ENCODE assay signal across 35 mouse cellular contexts in the genomic region with DNA sequence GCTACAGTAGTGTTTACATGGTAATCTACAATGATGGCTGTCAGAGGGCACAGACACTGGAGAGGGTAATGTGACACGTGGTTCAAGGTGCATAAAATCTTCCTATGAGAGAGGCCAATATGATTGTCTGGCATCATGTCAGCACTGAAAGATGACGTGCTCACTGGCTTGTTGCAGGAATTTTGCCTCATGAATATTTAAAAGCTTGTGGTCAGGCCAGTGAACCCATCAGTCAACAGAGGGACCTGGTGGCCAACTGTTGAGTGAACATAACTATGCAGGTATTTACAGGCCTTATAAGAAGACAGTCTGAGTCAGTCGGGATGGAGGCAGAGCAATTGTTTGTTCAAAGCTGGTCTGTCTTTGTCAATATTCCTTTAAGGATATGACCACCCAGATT. TPM values are rescaled to one million over a fixed set of nuclear protein-coding genes. Genes with fewer than 3 reads are reported as not detected.
DNase-seq lines count a peak whose midpoint lies in the region; ATAC-seq lines count a peak whose summit lies in the region.
"Had no signal": no experiment of that assay in that cellular context is flagged by ENCODE, and none has a peak within 500 bp of the region (broad histone marks: within the 10 kb centered on the region; RNA-seq: fewer than 3 reads in every experiment).

No protein-coding gene starts in this region.

- ATAC-seq in kidney, embryonic 15.5 days (replicated peaks; ENCODE audit: low FRiP score), result no peak
- no peak for ATAC-seq in forebrain, embryonic 14.5 days
- ATAC-seq: activated CD4-positive, CD25-positive, alpha-beta regulatory T cell, adult 4 months; forebrain, embryonic 13.5 days; forebrain, postnatal 0 days; hindbrain, postnatal 0 days had no signal

- H3K27ac ChIP-seq in kidney, embryonic 15.5 days, result no peak overlapping the region
- H3K27ac ChIP-seq in forebrain, embryonic 14.5 days (ENCODE audit: low read depth, low read length), result no peak overlapping the region
- H3K27ac ChIP-seq: forebrain, embryonic 10.5 days; forebrain, embryonic 13.5 days; gastrocnemius, adult 2 months; hindbrain, embryonic 14.5 days; hindbrain, postnatal 0 days had no signal

- no peak overlapping the region for H3K9ac ChIP-seq in kidney, embryonic 15.5 days
- no peak overlapping the region for H3K9ac ChIP-seq in forebrain, embryonic 14.5 days (ENCODE audit: low read length)
- H3K9ac ChIP-seq: forebrain, embryonic 13.5 days; forebrain, postnatal 0 days; hindbrain, embryonic 14.5 days had no signal

- H3K27me3 ChIP-seq in kidney, embryonic 15.5 days, result no peaks in the 10 kb centered on the region
- H3K27me3 ChIP-seq in forebrain, embryonic 14.5 days (replicated peaks; ENCODE audit: control insufficient read depth, insufficient read depth, low read length), result no peaks in the 10 kb centered on the region
- H3K27me3 ChIP-seq: CH12.LX; forebrain, embryonic 13.5 days had no signal

- no peaks in the 10 kb centered on the region for H3K4me1 ChIP-seq in kidney, embryonic 15.5 days
- no peaks in the 10 kb centered on the region for H3K4me1 ChIP-seq in forebrain, embryonic 14.5 days (ENCODE audit: control insufficient read depth, insufficient read depth, low read length)
- H3K4me1 ChIP-seq: forebrain, embryonic 10.5 days; forebrain, embryonic 13.5 days had no signal

- no peaks in the 10 kb centered on the region for H3K9me3 ChIP-seq in kidney, embryonic 15.5 days (replicated peaks)
- no peaks in the 10 kb centered on the region for H3K9me3 ChIP-seq in forebrain, embryonic 14.5 days (replicated peaks; ENCODE audit: control insufficient read depth, low read length)
- H3K9me3 ChIP-seq: forebrain, embryonic 10.5 days; forebrain, embryonic 13.5 days; G1E had no signal

- WGBS in kidney, embryonic 15.5 days, result 63% methylated on average over 3 of the region's 3 CpGs
- WGBS in forebrain, embryonic 14.5 days, result 61% methylated on average over 3 of the region's 3 CpGs

- H3K36me3 ChIP-seq in kidney, embryonic 15.5 days, result no peaks in the 10 kb centered on the region
- no peaks in the 10 kb centered on the region for H3K36me3 ChIP-seq in forebrain, embryonic 14.5 days (ENCODE audit: control insufficient read depth, insufficient read depth, low read length)
- H3K36me3 ChIP-seq: forebrain, embryonic 10.5 days; G1E had no signal

- no peak overlapping the region for H3K4me3 ChIP-seq in kidney, embryonic 15.5 days (replicated peaks)
- no peak overlapping the region for H3K4me3 ChIP-seq in forebrain, embryonic 14.5 days (ENCODE audit: low read depth, low read length)
- H3K4me3 ChIP-seq: forebrain, embryonic 10.5 days; forebrain, embryonic 13.5 days; gastrocnemius, adult 2 months had no signal

- peak; percentile 55 for DNase-seq in kidney, adult 18-20 months
- DNase-seq in Muller cell, postnatal 12 days (ENCODE audit: inconsistent ontology term), result peak; percentile 37
- DNase-seq in kidney, adult 9 months, result peak; percentile 67
- DNase-seq in kidney, postnatal 25 days, result peak; percentile 48 to 60
- no peak for DNase-seq in heart, postnatal 4 days
- DNase-seq in forebrain, embryonic 14.5 days (ENCODE audit: low spot score), result no peak
- DNase-seq: adrenal gland, postnatal 10 days; adrenal gland, postnatal 36 days; B cell, adult 2 months; cerebellum, adult 18-20 months; cerebellum, adult 9-10 months; cerebellum, postnatal 14 days; forebrain, postnatal 0 days; gastrocnemius, adult 2 months; gastrocnemius, postnatal 14 days; heart, adult 11 months; heart, postnatal 36 days had no signal

- no peak overlapping the region for H3K4me2 ChIP-seq in kidney, embryonic 15.5 days
- H3K4me2 ChIP-seq in forebrain, embryonic 14.5 days (ENCODE audit: low read length), result no peak overlapping the region
- H3K4me2 ChIP-seq: forebrain, embryonic 13.5 days; heart, embryonic 11.5 days; hindbrain, embryonic 14.5 days had no signal

RNA-seq across cellular contexts. Expression of a gene that starts 24.9 kb away (rescaled TPM):
- polyA plus RNA-seq in kidney, embryonic 15.5 days (2015; fragmentation: Nextera tagmentation; extraction: Ambion mirVana), result not detected in 2 replicates
- total RNA-seq in heart, postnatal 4 days (2021), result not detected
- polyA plus RNA-seq in forebrain, embryonic 14.5 days (2014; fragmentation: Nextera tagmentation; extraction: Ambion mirVana), result not detected in 2 replicates
- total RNA-seq: adrenal gland, adult 18-20 months; adrenal gland, postnatal 10 days; adrenal gland, postnatal 36 days; CH12.LX; forebrain, postnatal 0 days; G1E; gastrocnemius, adult 2 months; gastrocnemius, postnatal 14 days; gastrocnemius, postnatal 4 days; heart, adult 8-10 months; heart, postnatal 36 days; hindbrain, postnatal 0 days had no signal
- polyA plus RNA-seq: activated CD4-positive, CD25-positive, alpha-beta regulatory T cell, adult 4 months; embryonic facial prominence, embryonic 11.5 days; embryonic facial prominence, embryonic 14.5 days; forebrain, embryonic 10.5 days; forebrain, embryonic 13.5 days; forebrain, postnatal 0 days; frontal cortex, adult 2 months; G1E; heart, embryonic 11.5 days; heart, embryonic 14.5 days; heart, postnatal 0 days; hindbrain, embryonic 11.5 days; hindbrain, embryonic 14.5 days; hindbrain, postnatal 0 days had no signal

RNA-seq across cellular contexts. Expression of a gene that starts 29.6 kb away (rescaled TPM):
- 0.10 and 2.1 TPM in 2 replicates for polyA plus RNA-seq in kidney, embryonic 15.5 days (2015; fragmentation: Nextera tagmentation; extraction: Ambion mirVana)
- total RNA-seq in heart, postnatal 4 days (2021), result not detected
- polyA plus RNA-seq in forebrain, embryonic 14.5 days (2014; fragmentation: Nextera tagmentation; extraction: Ambion mirVana), result not detected in 2 replicates
- total RNA-seq: adrenal gland, adult 18-20 months; adrenal gland, postnatal 10 days; adrenal gland, postnatal 36 days; CH12.LX; forebrain, postnatal 0 days; G1E; gastrocnemius, adult 2 months; gastrocnemius, postnatal 14 days; gastrocnemius, postnatal 4 days; heart, adult 8-10 months; heart, postnatal 36 days; hindbrain, postnatal 0 days had no signal
- polyA plus RNA-seq: embryonic facial prominence, embryonic 11.5 days; forebrain, embryonic 10.5 days; forebrain, embryonic 13.5 days; forebrain, postnatal 0 days; frontal cortex, adult 2 months; G1E; heart, embryonic 11.5 days; heart, embryonic 14.5 days; heart, postnatal 0 days; hindbrain, embryonic 11.5 days; hindbrain, embryonic 14.5 days; hindbrain, postnatal 0 days had no signal

Comparison
In these comparisons a context has a peak if more than half of its experiments do, and no peak if none do; other contexts are left out.
1. DNase-seq: peak in kidney, adult 18-20 months (single experiment), Muller cell, postnatal 12 days (single experiment), kidney, adult 9 months (single experiment) and kidney, postnatal 25 days (2 of 2); none in heart, postnatal 4 days (single experiment) and forebrain, embryonic 14.5 days (single experiment).